Mouse (Mus musculus): ENCODE data around the gene Klk1. TPM values are rescaled to one million over a fixed set of nuclear protein-coding genes. Genes with fewer than 3 reads are reported as not detected.

Klk1 gene
- polyA plus RNA-seq, 1 experiment from 2014 or later: 0.71 TPM

- Histone ChIP-seq H3K4me3 (ENCODE audit: low read depth, low read length) (no peak overlapping the region), H3K27ac (ENCODE audit: low read length) (no peak overlapping the region), H3K9ac (replicated peaks; ENCODE audit: low read depth, low read length) (no peak overlapping the region), H3K4me1 (ENCODE audit: control insufficient read depth, insufficient read depth, low read length) (no peaks in the 10 kb centered on the region), H3K9me3 (ENCODE audit: control insufficient read depth, low read depth, low read length) (no peaks in the 10 kb centered on the region), H3K27me3 (ENCODE audit: control insufficient read depth, insufficient read depth, low read length) (0 out of 2 replicates have a peak, but pooled peaks cover 3% of the 10 kb centered on the region), H3K36me3 (ENCODE audit: control insufficient read depth, insufficient read depth, low read length) (no peaks in the 10 kb centered on the region), H3K4me2 (replicated peaks; ENCODE audit: low read depth, low read length) (no peak overlapping the region)
- ATAC-seq (ENCODE audit: insufficient number of reproducible peaks, insufficient read depth, low FRiP score, low read depth): no peak
- 67% methylated on average over 3 of the region's 3 CpGs for WGBS
These were observed 50.4 kb downstream of the Klk1 start for GRCm38 (mm10) chr7:44275546-44275945.

GRCm38 (mm10) chr7:44276461-44277249 lies 51.5 kb downstream of the Klk1 start:
- no peaks in the 10 kb centered on the region for H3K9me3 ChIP-seq (ENCODE audit: control insufficient read depth, low read depth, low read length)
- no peak for ATAC-seq (ENCODE audit: insufficient number of reproducible peaks, insufficient read depth, low FRiP score, low read depth)
- H3K27ac ChIP-seq (ENCODE audit: low read length): no peak overlapping the region
- no peaks in the 10 kb centered on the region for H3K4me1 ChIP-seq (ENCODE audit: control insufficient read depth, insufficient read depth, low read length)
- no peaks in the 10 kb centered on the region for H3K36me3 ChIP-seq (ENCODE audit: control insufficient read depth, insufficient read depth, low read length)
- H3K4me2 ChIP-seq (replicated peaks; ENCODE audit: low read depth, low read length): no peak overlapping the region
- WGBS: 72% methylated on average over 8 of the region's 10 CpGs
- no peak overlapping the region for H3K4me3 ChIP-seq (ENCODE audit: low read depth, low read length)
- no peak overlapping the region for H3K9ac ChIP-seq (replicated peaks; ENCODE audit: low read depth, low read length)
- H3K27me3 ChIP-seq (ENCODE audit: control insufficient read depth, insufficient read depth, low read length): 0 out of 2 replicates have a peak, but pooled peaks cover 3% of the 10 kb centered on the region

- Histone ChIP-seq H3K27me3 (ENCODE audit: control insufficient read depth, insufficient read depth, low read length) (0 out of 2 replicates have a peak, but pooled peaks cover 3% of the 10 kb centered on the region), H3K4me2 (replicated peaks; ENCODE audit: low read depth, low read length) (no peak overlapping the region), H3K4me1 (ENCODE audit: control insufficient read depth, insufficient read depth, low read length) (no peaks in the 10 kb centered on the region), H3K27ac (ENCODE audit: low read length) (no peak overlapping the region), H3K9ac (replicated peaks; ENCODE audit: low read depth, low read length) (no peak overlapping the region), H3K9me3 (ENCODE audit: control insufficient read depth, low read depth, low read length) (no peaks in the 10 kb centered on the region), H3K36me3 (ENCODE audit: control insufficient read depth, insufficient read depth, low read length) (no peaks in the 10 kb centered on the region), H3K4me3 (ENCODE audit: low read depth, low read length) (no peak overlapping the region)
- 43% methylated on average over 2 of the region's 2 CpGs for WGBS
- ATAC-seq (ENCODE audit: insufficient number of reproducible peaks, insufficient read depth, low FRiP score, low read depth): no peak
These were observed 52.1 kb downstream of the Klk1 start for GRCm38 (mm10) chr7:44277250-44277622.

Other genes with a start within 250 kb of the Klk1 start
- not detected in 2 replicates for gene Klk1b9, start 249.3 kb upstream of the Klk1 start, polyA plus RNA-seq (2014; fragmentation: Nextera tagmentation; extraction: Ambion mirVana)
- gene Klk1b11, start 229.5 kb upstream of the Klk1 start, polyA plus RNA-seq (2014; fragmentation: Nextera tagmentation; extraction: Ambion mirVana): not detected in 2 replicates
- not detected in 2 replicates for gene Klk1b26, start 213.2 kb upstream of the Klk1 start, polyA plus RNA-seq (2014; fragmentation: Nextera tagmentation; extraction: Ambion mirVana)
- not detected in 2 replicates for gene Klk1b27, start 173.1 kb upstream of the Klk1 start, polyA plus RNA-seq (2014; fragmentation: Nextera tagmentation; extraction: Ambion mirVana)
- not detected in 2 replicates for gene Klk1b21, start 123.0 kb upstream of the Klk1 start, polyA plus RNA-seq (2014; fragmentation: Nextera tagmentation; extraction: Ambion mirVana)
- gene Klk1b22, start 112.7 kb upstream of the Klk1 start, polyA plus RNA-seq (2014; fragmentation: Nextera tagmentation; extraction: Ambion mirVana): not detected in 2 replicates
- not detected in 2 replicates for gene Klk1b16, start 88.6 kb upstream of the Klk1 start, polyA plus RNA-seq (2014; fragmentation: Nextera tagmentation; extraction: Ambion mirVana)
- gene Klk1b24, start 37.1 kb upstream of the Klk1 start, polyA plus RNA-seq (2014; fragmentation: Nextera tagmentation; extraction: Ambion mirVana): not detected in 2 replicates
- gene Klk1b3, start 27.2 kb upstream of the Klk1 start, polyA plus RNA-seq (2014; fragmentation: Nextera tagmentation; extraction: Ambion mirVana): not detected in 2 replicates
- gene Klk1b4, start 17.9 kb upstream of the Klk1 start, polyA plus RNA-seq (2014; fragmentation: Nextera tagmentation; extraction: Ambion mirVana): not detected in 2 replicates
- not detected in 2 replicates for gene Klk1b5, start 9.4 kb upstream of the Klk1 start, polyA plus RNA-seq (2014; fragmentation: Nextera tagmentation; extraction: Ambion mirVana)
- not detected in 2 replicates for gene Gm36864, start 10.8 kb downstream of the Klk1 start, polyA plus RNA-seq (2014; fragmentation: Nextera tagmentation; extraction: Ambion mirVana)
- 1.5 and 1.6 TPM in 2 replicates for gene 1700028J19Rik, start 21.3 kb downstream of the Klk1 start, polyA plus RNA-seq (2014; fragmentation: Nextera tagmentation; extraction: Ambion mirVana)
- gene 2410002F23Rik, start 21.4 kb downstream of the Klk1 start, polyA plus RNA-seq (2014; fragmentation: Nextera tagmentation; extraction: Ambion mirVana): 123 and 143 TPM in 2 replicates
- 0.15 TPM in 1 of 2 replicates, not detected in the other for gene Acp4, start 32.0 kb downstream of the Klk1 start, polyA plus RNA-seq (2014; fragmentation: Nextera tagmentation; extraction: Ambion mirVana)
- gene Gm15517, start 36.1 kb downstream of the Klk1 start, polyA plus RNA-seq (2014; fragmentation: Nextera tagmentation; extraction: Ambion mirVana): not detected in 2 replicates
- 4.2 and 4.9 TPM in 2 replicates for gene Clec11a, start 81.5 kb downstream of the Klk1 start, polyA plus RNA-seq (2014; fragmentation: Nextera tagmentation; extraction: Ambion mirVana)
- 4.2 and 4.5 TPM in 2 replicates for gene Shank1, start 84.9 kb downstream of the Klk1 start, polyA plus RNA-seq (2014; fragmentation: Nextera tagmentation; extraction: Ambion mirVana)
- gene Syt3, start 158.7 kb downstream of the Klk1 start, polyA plus RNA-seq (2014; fragmentation: Nextera tagmentation; extraction: Ambion mirVana): 1.6 and 2.0 TPM in 2 replicates
- 1.2 and 1.3 TPM in 2 replicates for gene 1700008O03Rik, start 160.5 kb downstream of the Klk1 start, polyA plus RNA-seq (2014; fragmentation: Nextera tagmentation; extraction: Ambion mirVana)
- 1.2 and 2.1 TPM in 2 replicates for gene Lrrc4b, start 203.7 kb downstream of the Klk1 start, polyA plus RNA-seq (2014; fragmentation: Nextera tagmentation; extraction: Ambion mirVana)
- 0.52 and 1.1 TPM in 2 replicates for gene Aspdh, start 240.0 kb downstream of the Klk1 start, polyA plus RNA-seq (2014; fragmentation: Nextera tagmentation; extraction: Ambion mirVana)
- 76.7 and 82.1 TPM in 2 replicates for gene Josd2, start 242.6 kb downstream of the Klk1 start, polyA plus RNA-seq (2014; fragmentation: Nextera tagmentation; extraction: Ambion mirVana)